Mouse (Mus musculus): ENCODE measurements around the gene Sertad4. TPM values are rescaled to one million over a fixed set of nuclear protein-coding genes. Genes with fewer than 3 reads are reported as not detected.

The Sertad4 gene
- polyA plus RNA-seq, 1 experiment from 2014 or later = 5.7 TPM

GRCm38 (mm10) chr1:192841094-192841813, 14.3 kb downstream of the Sertad4 start:
- Histone ChIP-seq H3K27ac (ENCODE audit: low read length) (peak overlapping the region; percentile 26; the same call in 1 of the 2 replicates), H3K4me1 (ENCODE audit: control insufficient read depth, insufficient read depth, low read length) (no peaks in the 10 kb centered on the region), H3K36me3 (ENCODE audit: control insufficient read depth, insufficient read depth, low read length) (no peaks in the 10 kb centered on the region), H3K4me3 (replicated peaks; ENCODE audit: low read length) (no peak overlapping the region), H3K9ac (ENCODE audit: low read length) (no peak overlapping the region), H3K9me3 (replicated peaks; ENCODE audit: control insufficient read depth, low read length) (no peaks in the 10 kb centered on the region), H3K27me3 (ENCODE audit: control insufficient read depth, insufficient read depth, low read length) (no peaks in the 10 kb centered on the region), H3K4me2 (ENCODE audit: low read depth, low read length) (no peak overlapping the region)
- WGBS = 49% methylated on average over 9 of the region's 9 CpGs
- peak; percentile 56; the same call in 1 of the 2 replicates for ATAC-seq (ENCODE audit: insufficient read depth, low FRiP score)

- Histone ChIP-seq H3K27ac (ENCODE audit: low read length) (0 out of 2 replicates have a peak overlapping the region, but pooled peaks have one; percentile 26), H3K4me2 (ENCODE audit: low read depth, low read length) (no peak overlapping the region), H3K36me3 (ENCODE audit: control insufficient read depth, insufficient read depth, low read length) (no peaks in the 10 kb centered on the region), H3K9me3 (replicated peaks; ENCODE audit: control insufficient read depth, low read length) (no peaks in the 10 kb centered on the region), H3K4me3 (replicated peaks; ENCODE audit: low read length) (no peak overlapping the region), H3K4me1 (ENCODE audit: control insufficient read depth, insufficient read depth, low read length) (no peaks in the 10 kb centered on the region), H3K9ac (ENCODE audit: low read length) (no peak overlapping the region), H3K27me3 (ENCODE audit: control insufficient read depth, insufficient read depth, low read length) (no peaks in the 10 kb centered on the region)
- 75% methylated on average over 2 of the region's 2 CpGs for WGBS
- ATAC-seq (ENCODE audit: insufficient read depth, low FRiP score) = no peak
Observed at GRCm38 (mm10) chr1:192840655-192841054, 14.9 kb downstream of the Sertad4 start.

GRCm38 (mm10) chr1:192835211-192835681, 20.3 kb downstream of the Sertad4 start:
- Histone ChIP-seq H3K27me3 (ENCODE audit: control insufficient read depth, insufficient read depth, low read length) (peaks cover 5% of the 10 kb centered on the region; the same call in 1 of the 2 replicates), H3K9ac (ENCODE audit: low read length) (peak overlapping the region; percentile 80), H3K4me3 (replicated peaks; ENCODE audit: low read length) (peak overlapping the region; percentile 52), H3K4me1 (ENCODE audit: control insufficient read depth, insufficient read depth, low read length) (peaks cover 28% of the 10 kb centered on the region), H3K4me2 (ENCODE audit: low read depth, low read length) (peak overlapping the region; percentile 91), H3K27ac (ENCODE audit: low read length) (peak overlapping the region; percentile 90), H3K9me3 (replicated peaks; ENCODE audit: control insufficient read depth, low read length) (no peaks in the 10 kb centered on the region), H3K36me3 (ENCODE audit: control insufficient read depth, insufficient read depth, low read length) (no peaks in the 10 kb centered on the region)
- peak; percentile 54; the same call in 1 of the 2 replicates for ATAC-seq (ENCODE audit: insufficient read depth, low FRiP score)
- WGBS = 4% methylated on average over 18 of the region's 18 CpGs

- Histone ChIP-seq H3K27ac (ENCODE audit: low read length) (peak overlapping the region; percentile 90), H3K36me3 (ENCODE audit: control insufficient read depth, insufficient read depth, low read length) (no peaks in the 10 kb centered on the region), H3K4me2 (ENCODE audit: low read depth, low read length) (peak overlapping the region; percentile 91), H3K4me3 (replicated peaks; ENCODE audit: low read length) (peak overlapping the region; percentile 52), H3K9me3 (replicated peaks; ENCODE audit: control insufficient read depth, low read length) (no peaks in the 10 kb centered on the region), H3K4me1 (ENCODE audit: control insufficient read depth, insufficient read depth, low read length) (peaks cover 28% of the 10 kb centered on the region), H3K9ac (ENCODE audit: low read length) (peak overlapping the region; percentile 80), H3K27me3 (ENCODE audit: control insufficient read depth, insufficient read depth, low read length) (peaks cover 5% of the 10 kb centered on the region; the same call in 1 of the 2 replicates)
- ATAC-seq (ENCODE audit: insufficient read depth, low FRiP score) = peak; percentile 67
- WGBS = 5% methylated on average over 63 of the region's 63 CpGs
Observed at GRCm38 (mm10) chr1:192834361-192835210, 21.0 kb downstream of the Sertad4 start.

GRCm38 (mm10) chr1:192833586-192833985, 22.0 kb downstream of the Sertad4 start:
- WGBS = 42% methylated on average over 26 of the region's 26 CpGs

GRCm38 (mm10) chr1:192833097-192833496, 22.5 kb downstream of the Sertad4 start:
- no peak for ATAC-seq (ENCODE audit: insufficient read depth, low FRiP score)
- peaks cover 28% of the 10 kb centered on the region for H3K4me1 ChIP-seq (ENCODE audit: control insufficient read depth, insufficient read depth, low read length)
- H3K4me3 ChIP-seq (replicated peaks; ENCODE audit: low read length) = no peak overlapping the region
- WGBS = 58% methylated on average over 4 of the region's 4 CpGs
- no peaks in the 10 kb centered on the region for H3K9me3 ChIP-seq (replicated peaks; ENCODE audit: control insufficient read depth, low read length)
- H3K27me3 ChIP-seq (ENCODE audit: control insufficient read depth, insufficient read depth, low read length) = peaks cover 5% of the 10 kb centered on the region; the same call in 1 of the 2 replicates
- H3K36me3 ChIP-seq (ENCODE audit: control insufficient read depth, insufficient read depth, low read length) = no peaks in the 10 kb centered on the region
- no peak overlapping the region for H3K9ac ChIP-seq (ENCODE audit: low read length)
- no peak overlapping the region for H3K27ac ChIP-seq (ENCODE audit: low read length)
- no peak overlapping the region for H3K4me2 ChIP-seq (ENCODE audit: low read depth, low read length)

More at GRCm38 (mm10) chr1:192833586-192833985, 22.0 kb downstream of the Sertad4 start:
- H3K4me1 ChIP-seq (ENCODE audit: control insufficient read depth, insufficient read depth, low read length) = peaks cover 28% of the 10 kb centered on the region
- no peak overlapping the region for H3K4me3 ChIP-seq (replicated peaks; ENCODE audit: low read length)
- no peaks in the 10 kb centered on the region for H3K9me3 ChIP-seq (replicated peaks; ENCODE audit: control insufficient read depth, low read length)
- peaks cover 5% of the 10 kb centered on the region; the same call in 1 of the 2 replicates for H3K27me3 ChIP-seq (ENCODE audit: control insufficient read depth, insufficient read depth, low read length)
- 0 out of 2 replicates have a peak overlapping the region, but pooled peaks have one; percentile 6 for H3K9ac ChIP-seq (ENCODE audit: low read length)
- H3K27ac ChIP-seq (ENCODE audit: low read length) = peak overlapping the region; percentile 90; the same call in 1 of the 2 replicates
- no peak for ATAC-seq (ENCODE audit: insufficient read depth, low FRiP score)
- no peak overlapping the region for H3K4me2 ChIP-seq (ENCODE audit: low read depth, low read length)
- no peaks in the 10 kb centered on the region for H3K36me3 ChIP-seq (ENCODE audit: control insufficient read depth, insufficient read depth, low read length)

GRCm38 (mm10) chr1:192832338-192832737, 23.2 kb downstream of the Sertad4 start:
- Histone ChIP-seq H3K9ac (ENCODE audit: low read length) (no peak overlapping the region), H3K9me3 (replicated peaks; ENCODE audit: control insufficient read depth, low read length) (no peaks in the 10 kb centered on the region), H3K27me3 (ENCODE audit: control insufficient read depth, insufficient read depth, low read length) (peaks cover 5% of the 10 kb centered on the region; the same call in 1 of the 2 replicates), H3K36me3 (ENCODE audit: control insufficient read depth, insufficient read depth, low read length) (no peaks in the 10 kb centered on the region), H3K4me1 (ENCODE audit: control insufficient read depth, insufficient read depth, low read length) (peaks cover 28% of the 10 kb centered on the region), H3K4me2 (ENCODE audit: low read depth, low read length) (no peak overlapping the region), H3K4me3 (replicated peaks; ENCODE audit: low read length) (no peak overlapping the region), H3K27ac (ENCODE audit: low read length) (no peak overlapping the region)
- ATAC-seq (ENCODE audit: insufficient read depth, low FRiP score) = no peak
- WGBS = 62% methylated on average over 2 of the region's 2 CpGs

- peak; percentile 42; the same call in 1 of the 2 replicates for ATAC-seq (ENCODE audit: insufficient read depth, low FRiP score)
- H3K4me1 ChIP-seq (ENCODE audit: control insufficient read depth, insufficient read depth, low read length) = peaks cover 28% of the 10 kb centered on the region
- 0 out of 2 replicates have a peak overlapping the region, but pooled peaks have one; percentile 55 for H3K9ac ChIP-seq (ENCODE audit: low read length)
Observed at GRCm38 (mm10) chr1:192830444-192830843, 25.1 kb downstream of the Sertad4 start.

More at GRCm38 (mm10) chr1:192830444-192830843, 25.1 kb downstream of the Sertad4 start:
- Histone ChIP-seq H3K36me3 (ENCODE audit: control insufficient read depth, insufficient read depth, low read length) (no peaks in the 10 kb centered on the region), H3K4me3 (replicated peaks; ENCODE audit: low read length) (no peak overlapping the region), H3K27me3 (ENCODE audit: control insufficient read depth, insufficient read depth, low read length) (peaks cover 5% of the 10 kb centered on the region; the same call in 1 of the 2 replicates), H3K27ac (ENCODE audit: low read length) (peak overlapping the region; percentile 83), H3K9me3 (replicated peaks; ENCODE audit: control insufficient read depth, low read length) (no peaks in the 10 kb centered on the region), H3K4me2 (ENCODE audit: low read depth, low read length) (no peak overlapping the region)
- WGBS = 21% methylated on average over 6 of the region's 6 CpGs

All from stomach, embryonic 16.5 days (tissue).